Mouse (Mus musculus) CH12F3 (cell line): Measurements from ENCODE around the gene Gimap1.

Source experiments
- in situ Hi-C: fragments of 300-500 bp; cut with MboI; formaldehyde crosslinking; loops from 2 replicates; pipeline ENCODE4 v1.14.3; 2020; ENCODE audit warnings: low sequenced_read_pairs

Gimap1 gene

DNA sequence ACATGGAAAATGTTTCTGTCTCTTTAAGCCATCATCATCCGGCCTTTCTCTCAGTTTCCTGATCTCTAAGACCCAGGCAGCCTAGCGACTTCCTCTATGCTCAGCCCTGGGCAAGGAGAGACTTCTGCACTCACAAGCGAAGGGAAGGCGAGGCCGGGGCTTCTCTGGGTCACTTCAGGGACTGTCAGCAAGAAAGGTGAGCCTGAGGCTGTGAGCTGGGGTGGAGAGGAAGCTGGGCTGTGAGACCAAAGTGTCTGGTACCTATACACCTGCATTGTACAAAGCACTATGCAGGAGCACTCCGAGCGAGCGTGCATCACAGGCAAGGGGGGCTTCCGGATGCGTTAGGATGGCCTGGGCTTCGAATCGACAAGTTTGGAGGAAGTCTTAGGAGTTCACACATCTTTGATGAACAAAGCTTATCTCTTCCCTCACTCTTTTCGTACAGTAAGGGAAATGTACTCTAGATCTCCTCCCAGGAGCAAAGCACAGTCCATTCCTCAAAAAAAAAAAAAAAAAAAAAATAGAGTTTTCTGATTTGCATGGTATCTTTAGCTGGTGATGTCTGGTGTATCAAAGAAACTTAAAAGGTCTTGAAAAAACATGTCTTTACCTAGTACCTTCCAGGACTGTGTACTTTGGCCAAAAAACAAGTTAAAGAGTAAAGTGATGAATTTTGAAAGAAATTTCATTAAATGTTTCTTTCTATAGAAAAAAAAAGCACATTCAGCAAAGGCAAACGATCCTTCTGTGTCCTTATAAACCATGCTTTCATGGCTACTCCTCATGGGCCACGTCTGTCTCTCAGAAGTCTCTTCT lies at the start of gene Gimap1:
TSS of gene Gimap1 (plus strand) at position 94 of the 819 bp plus-strand sequence.
- in situ Hi-C loops: no loop called here

DNA sequence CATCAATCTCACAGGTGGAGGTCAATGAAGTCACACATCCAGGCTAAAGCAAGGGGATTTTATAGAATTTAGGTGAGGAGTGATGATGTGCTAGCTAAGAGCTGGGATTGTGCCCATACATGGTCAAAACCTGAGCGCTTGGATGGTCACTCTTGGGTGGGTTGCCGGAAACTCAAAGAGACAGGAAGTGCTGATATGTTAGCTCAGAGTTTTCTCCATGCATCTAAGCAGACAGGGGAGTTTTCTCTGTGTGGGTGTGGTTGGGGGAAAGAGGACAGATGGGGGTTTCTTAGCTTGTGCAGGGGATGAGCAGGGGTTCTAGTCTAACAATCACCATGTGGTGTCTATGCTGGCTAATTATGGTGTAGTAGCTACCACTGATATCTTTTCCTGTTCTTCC lies 49.5 kb upstream of the Gimap1 start:
- in situ Hi-C loops: no loop called here

DNA sequence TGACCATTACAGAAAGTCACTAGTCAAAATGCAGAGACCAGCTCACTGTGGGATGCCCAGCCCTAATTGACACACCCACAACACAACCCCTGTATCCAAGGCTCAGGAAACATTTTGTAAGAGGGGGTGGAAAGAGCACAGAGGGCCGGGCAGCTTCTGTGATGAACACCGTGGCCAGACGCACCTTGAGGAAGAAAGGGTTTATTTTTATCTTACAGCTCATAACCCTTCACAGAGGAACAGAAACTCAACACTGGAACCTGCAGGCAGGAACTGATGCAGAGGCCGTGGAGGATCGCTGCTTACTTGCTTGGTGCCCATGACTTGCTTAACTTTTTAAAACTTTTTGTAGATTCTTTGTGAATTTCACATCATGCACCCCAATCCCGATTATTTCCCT lies 45.9 kb upstream of the Gimap1 start:
- in situ Hi-C loops: no loop called here

DNA sequence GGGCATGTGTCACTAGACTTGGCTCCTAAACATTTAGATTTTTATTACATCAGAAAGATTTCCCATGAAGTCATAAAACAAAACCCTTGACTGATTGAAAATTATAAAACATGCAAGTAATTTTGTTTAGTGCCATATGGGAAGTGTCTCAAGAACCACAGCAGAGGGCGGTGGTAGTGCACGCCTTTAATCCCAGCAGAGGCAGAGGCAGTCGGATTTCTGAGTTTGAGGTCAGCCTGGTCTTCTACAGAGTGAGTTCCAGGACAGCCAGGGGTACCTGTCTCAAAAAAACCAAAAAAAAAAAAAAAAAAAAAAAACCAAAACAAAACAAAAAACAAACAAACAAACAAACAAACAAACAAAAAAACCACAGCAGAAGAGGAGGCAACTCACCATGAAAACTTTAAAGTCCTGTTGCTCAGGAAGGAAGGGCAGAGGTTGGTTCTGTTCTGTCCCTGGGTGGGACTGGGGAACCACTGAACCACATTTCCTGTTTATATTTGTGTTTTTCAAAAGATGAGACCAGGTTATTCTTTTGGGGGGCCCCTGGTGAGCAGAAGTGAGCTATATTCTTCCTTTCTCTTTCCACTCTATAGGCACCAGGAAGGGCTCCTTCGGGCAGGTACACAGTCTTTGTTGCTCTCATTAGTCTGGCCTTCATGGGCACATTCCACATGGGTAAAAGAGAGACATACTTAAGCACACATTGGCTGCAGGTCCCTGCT lies 41.9 kb upstream of the Gimap1 start:
- in situ Hi-C loops: no loop called here

DNA sequence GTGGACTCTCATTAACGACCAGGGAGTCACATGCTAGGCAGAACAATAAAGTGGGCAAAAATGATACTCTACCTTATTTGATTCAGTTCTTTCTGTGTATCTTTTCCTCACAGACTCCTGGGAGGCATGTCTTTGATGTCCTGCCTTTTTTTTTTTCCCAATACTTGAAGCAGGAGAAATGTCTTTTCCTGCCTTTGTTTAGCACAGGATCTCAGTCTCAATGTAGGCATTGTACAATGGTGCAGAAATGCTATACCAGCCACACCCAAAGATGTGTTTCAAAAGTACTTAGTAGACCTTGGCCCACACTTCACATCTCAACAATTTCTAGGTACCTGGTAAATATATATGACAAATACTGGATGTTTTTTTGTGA lies 41.3 kb upstream of the Gimap1 start:
- in situ Hi-C loops: no loop called here

GRCm38 (mm10) chr6:48698066-48698856 lies 40.6 kb upstream of the Gimap1 start:
- in situ Hi-C loops: no loop called here

DNA sequence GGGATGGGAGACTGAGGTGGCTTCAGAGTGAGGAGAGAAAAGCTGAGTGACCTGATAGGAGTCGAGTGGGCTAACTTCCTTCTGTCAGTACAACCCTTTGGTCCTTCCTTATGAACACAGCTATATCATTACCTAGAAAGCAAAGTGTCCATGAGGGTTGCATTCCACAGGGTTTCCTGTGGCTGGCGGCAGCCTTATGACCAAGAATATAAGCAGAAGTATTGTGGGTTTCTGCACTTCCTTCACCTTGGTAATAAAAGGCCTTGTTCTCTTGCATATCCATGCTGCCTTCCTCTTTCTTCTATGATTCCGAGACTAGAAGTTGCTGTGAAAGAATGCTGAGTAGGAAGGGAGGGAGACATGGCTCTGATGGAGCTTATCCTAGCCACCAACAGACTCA lies 40.0 kb upstream of the Gimap1 start:
- in situ Hi-C loops: no loop called here

DNA sequence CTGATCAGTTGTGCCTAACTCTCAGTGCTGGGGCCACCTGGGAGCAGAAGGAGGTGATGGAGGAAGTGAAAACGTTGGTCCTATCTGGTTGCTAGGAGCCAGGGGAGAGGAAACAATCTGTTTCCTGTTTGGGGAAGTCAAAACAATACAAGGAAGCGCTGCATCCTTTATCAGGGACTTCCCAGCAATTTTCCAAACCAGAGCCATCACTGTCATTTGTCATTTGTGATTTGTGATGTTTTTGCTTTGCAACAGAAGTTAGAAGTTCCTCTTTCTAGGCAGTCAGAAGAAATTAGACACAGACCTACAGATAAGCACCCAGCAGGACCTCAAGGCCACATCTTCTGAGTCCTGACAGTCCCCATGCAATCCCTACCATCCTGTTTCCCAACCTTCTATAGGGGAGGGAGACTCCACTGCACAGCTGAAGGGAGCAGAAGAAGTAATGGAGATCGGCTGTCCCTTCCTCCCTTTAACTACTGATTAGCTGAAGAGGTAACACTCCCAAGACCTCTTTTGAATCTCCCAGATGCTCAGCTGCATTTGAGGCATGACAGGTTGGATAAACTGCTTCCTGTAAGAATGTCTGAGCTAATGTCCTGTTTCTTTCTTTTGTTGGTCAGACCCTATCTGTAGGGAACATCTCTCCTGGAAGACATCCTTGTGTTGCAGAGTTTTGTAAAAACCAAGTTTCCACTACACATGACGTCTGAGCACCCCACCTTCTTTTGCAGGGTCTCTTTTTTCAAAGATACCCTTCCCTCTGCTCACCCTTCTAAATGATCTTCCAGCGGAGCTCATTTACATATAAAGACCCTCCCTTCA lies 38.4 kb upstream of the Gimap1 start:
- in situ Hi-C loops: no loop called here

GRCm38 (mm10) chr6:48702146-48702545 lies 36.7 kb upstream of the Gimap1 start:
- in situ Hi-C loops: no loop called here

DNA sequence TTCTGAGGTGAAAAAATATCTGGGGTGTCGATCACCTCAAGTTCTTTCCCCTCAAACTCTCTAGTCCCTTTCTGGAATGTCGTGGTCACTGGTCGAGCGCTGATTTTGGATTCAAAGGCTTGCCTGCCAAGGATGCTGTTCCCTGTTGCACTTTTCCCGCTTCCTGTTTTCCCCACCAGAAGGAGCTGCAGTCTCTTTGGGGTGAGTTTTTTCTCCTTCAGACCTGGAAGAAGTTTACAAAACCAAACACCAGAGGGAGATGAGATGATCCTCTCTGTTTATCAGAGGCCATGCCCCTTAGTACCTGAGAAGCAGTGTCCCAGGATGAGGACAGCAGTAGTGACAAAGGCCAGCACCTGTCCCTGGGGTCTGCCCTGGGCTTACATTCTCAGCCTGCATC lies 36.3 kb upstream of the Gimap1 start:
- in situ Hi-C loops: no loop called here

- in situ Hi-C loops: no loop called here
These were observed 34.7 kb upstream of the Gimap1 start for GRCm38 (mm10) chr6:48704146-48704545.

GRCm38 (mm10) chr6:48706130-48706529 lies 32.7 kb upstream of the Gimap1 start:
- in situ Hi-C loops: no loop called here

GRCm38 (mm10) chr6:48718455-48718854 lies 20.4 kb upstream of the Gimap1 start, which contains the start of the genes Gm28053 and Gimap7:
TSS of gene Gm28053 (plus strand) at chr6:48718607.
TSS of gene Gimap7 (plus strand) at chr6:48718621.
- in situ Hi-C loops: no loop called here

DNA sequence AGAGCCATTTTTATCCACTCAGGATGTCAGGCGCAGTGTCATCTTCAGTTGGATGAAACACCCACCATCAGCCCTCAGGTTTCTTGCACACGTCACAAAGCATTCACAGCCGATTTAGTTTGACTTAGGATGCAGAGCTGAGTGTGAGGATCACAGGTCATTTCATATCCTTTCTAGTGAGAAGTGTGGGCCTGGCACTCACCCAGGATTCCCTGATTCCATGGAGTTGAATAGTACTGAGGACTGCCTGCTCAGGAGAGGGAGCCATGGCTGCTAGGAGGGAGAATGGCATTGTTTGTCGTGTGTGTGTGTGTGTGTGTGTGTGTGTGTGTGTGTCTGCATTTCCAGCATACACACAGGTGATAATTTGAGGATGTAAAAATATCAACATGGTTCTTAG lies 18.5 kb upstream of the Gimap1 start:
- in situ Hi-C loops: no loop called here

DNA sequence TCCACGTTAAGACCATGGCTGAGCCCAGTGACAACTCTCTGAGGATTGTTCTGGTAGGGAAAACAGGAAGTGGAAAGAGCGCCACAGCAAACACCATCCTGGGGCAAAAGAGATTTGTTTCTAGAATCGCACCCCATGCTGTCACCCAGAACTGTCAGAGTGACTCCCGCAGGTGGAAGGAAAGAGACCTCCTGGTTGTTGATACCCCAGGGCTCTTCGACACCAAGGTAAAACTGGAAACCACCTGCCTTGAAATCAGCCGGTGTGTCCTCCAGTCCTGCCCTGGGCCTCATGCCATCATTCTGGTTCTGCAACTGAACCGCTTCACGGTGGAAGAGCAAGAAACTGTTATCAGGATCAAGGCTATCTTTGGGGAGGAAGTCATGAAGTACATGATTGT lies 15.4 kb upstream of the Gimap1 start:
- in situ Hi-C loops: no loop called here

DNA sequence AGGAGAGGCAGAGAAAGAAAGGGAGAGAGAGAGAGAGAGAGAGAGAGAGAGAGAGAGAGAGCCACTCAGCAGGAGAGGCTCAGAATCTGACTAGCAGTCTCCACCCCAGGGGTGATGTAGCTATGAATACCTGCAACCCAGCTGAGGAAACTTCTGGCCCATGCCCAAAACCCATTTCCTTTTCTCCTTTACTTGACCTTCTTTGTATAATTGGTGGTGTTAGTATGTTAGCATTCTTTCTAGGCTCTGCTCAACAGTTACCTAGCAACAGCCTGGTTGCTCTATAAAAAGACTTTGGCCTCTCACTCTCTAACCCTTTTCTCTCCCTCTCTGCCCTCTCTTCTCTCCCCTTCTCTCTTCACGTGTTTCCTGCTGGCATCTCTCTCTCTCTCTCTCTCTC lies 13.4 kb upstream of the Gimap1 start:
- in situ Hi-C loops: no loop called here

- in situ Hi-C loops: no loop called here
These were observed 11.1 kb upstream of the Gimap1 start for GRCm38 (mm10) chr6:48727761-48728160.

GRCm38 (mm10) chr6:48732864-48733304 lies 6.0 kb upstream of the Gimap1 start:
- in situ Hi-C loops: no loop called here

GRCm38 (mm10) chr6:48733660-48734059 lies 5.2 kb upstream of the Gimap1 start:
- in situ Hi-C loops: no loop called here

- in situ Hi-C loops: no loop called here
These were observed 1.8 kb upstream of the Gimap1 start for GRCm38 (mm10) chr6:48737053-48737452.
